Mouse (Mus musculus) heart, adult 2 months (tissue): ENCODE measurements around the gene Atp6v1g2.

Experiments
- CTCF ChIP-seq: fragments of 200-600 bp; IDR thresholded peaks from 2 replicates; pipeline ENCODE4 v1.8.1; 2022; ENCODE audit warnings: antibody characterized with exemption, mild to moderate bottlenecking, moderate library complexity
- EP300 ChIP-seq: fragments of 200-500 bp; IDR thresholded peaks from 2 replicates; pipeline ENCODE4 v1.6.1; 2011; ENCODE audit warnings: low read depth, low read length, control low read depth; ENCODE audit not compliant: insufficient read depth

- TF ChIP-seq CTCF (no peak), EP300 (no peak)
Observed at GRCm38 (mm10) chr17:35272249-35272648, 38.8 kb downstream of the Atp6v1g2 start.
